Mouse (Mus musculus) adrenal gland, adult 18-20 months (tissue): ENCODE measurements around the gene Car6. TPM values are rescaled to one million over a fixed set of nuclear protein-coding genes. Genes with fewer than 3 reads are reported as not detected.

Experiments used
- DNase-seq, 2 experiments: peaks; one replicate each; pipeline ENCODE4 v3.0.0; 2021 to 2022; ENCODE audit warnings: low spot score in 2 of 2
- long read RNA-seq, 2 experiments: library from polyadenylated mRNA; stranded (forward); transcript quantifications; one replicate each; pipeline ENCODE4 v2.0.0; 2021
- total RNA-seq, 2 experiments: library from RNA; stranded (reverse); gene quantifications; 1 replicate in 1 of 2; 2 replicates in 1 of 2; pipeline ENCODE4 v1.2.3; 2021

The Car6 gene
- total RNA-seq = 1 to 10 TPM; 1.4 to 2.5 TPM
- long read RNA-seq, experiment 1 = 0 reads
- long read RNA-seq, experiment 2, partial matches to known transcripts = 0 of 1 reads
- long read RNA-seq, experiment 2, other reads (novel, unspliced or antisense) = 1 of 1 reads

DNA sequence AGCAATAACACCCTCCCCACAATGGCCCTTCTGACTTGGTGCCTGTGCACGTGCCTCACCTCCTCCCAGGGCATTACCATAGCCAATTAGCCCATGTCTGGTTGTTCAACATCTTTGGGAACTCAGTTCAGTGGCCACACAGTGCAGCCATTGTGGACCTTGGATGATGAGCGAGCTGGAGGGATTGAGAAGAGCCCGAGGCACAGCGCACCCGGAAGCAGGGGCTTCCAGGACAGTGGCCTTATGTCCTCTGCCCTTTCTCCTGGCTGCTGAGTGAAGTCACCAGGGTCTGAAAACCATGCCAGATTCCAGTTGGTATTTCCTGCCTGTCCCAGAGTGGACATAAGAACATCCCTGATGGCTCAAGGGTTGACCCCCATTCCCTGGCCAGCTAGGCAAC, at the start of gene Car6:
Gene Car6, minus strand, starts transcription at position 101 of the 400 bp plus-strand sequence.
- no peak for DNase-seq

GRCm38 (mm10) chr4:150249731-150250270, 48.7 kb upstream of the Car6 start:
- DNase-seq = no peak

DNA sequence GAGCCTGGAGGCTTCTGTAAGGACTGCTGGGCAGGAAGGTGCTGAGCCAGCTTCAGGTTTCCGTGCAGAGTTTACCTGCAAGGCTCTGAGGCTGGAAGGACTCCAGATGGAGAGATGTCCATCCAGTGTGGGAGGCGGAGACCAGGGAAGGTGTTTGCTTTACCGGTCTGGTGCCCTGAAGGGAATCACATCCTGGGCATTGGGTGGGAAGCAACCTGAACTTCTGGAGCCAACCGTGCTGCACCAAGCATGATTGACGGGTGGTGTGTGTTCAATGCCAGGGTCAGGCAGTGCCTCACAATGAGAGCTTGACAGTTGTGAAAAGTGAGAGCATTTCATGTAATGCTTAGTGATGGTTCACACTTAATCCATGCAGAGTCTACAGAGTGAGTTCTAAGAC, 47.8 kb upstream of the Car6 start:
- DNase-seq = no peak

DNA sequence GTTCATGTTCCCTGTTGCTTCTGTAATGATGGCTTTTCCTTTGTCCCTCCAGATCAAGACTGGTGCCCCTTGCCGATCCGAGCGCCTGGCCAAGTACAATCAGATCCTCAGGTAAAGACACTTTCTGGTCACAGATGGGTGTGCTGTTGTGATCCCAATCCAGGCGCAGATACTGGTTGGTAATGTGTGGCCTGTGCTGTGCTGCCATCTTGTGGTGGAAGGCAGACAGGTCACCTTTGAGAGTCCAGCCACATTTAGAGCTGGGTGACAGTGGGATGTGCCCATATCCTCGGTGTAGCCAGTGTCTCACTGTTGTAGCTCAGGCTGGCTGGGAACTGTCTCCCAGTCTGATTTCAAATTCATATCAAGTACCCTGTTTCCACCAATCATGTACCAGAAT, 46.9 kb upstream of the Car6 start:
- peak; percentile 69 to 70 for DNase-seq

DNA sequence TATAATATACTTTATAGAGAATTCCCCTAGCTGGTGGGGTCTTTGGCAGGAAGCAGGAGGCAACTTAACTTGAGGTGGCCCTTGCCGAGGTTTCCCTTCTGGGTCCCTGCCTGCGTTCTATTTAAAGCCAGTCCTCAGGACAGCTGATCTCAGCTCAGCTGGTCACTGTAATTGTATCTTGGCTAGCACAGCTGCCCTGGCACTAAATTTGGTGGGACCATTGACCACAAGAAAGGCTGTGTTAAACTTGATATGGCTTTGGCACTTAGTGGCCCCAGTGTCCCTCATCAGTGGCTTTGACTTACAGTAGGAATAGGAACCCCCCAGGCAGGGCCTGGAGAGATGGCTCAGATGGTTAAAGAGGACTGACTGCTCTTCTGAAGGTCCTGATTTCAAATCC, 44.7 kb upstream of the Car6 start:
- no peak for DNase-seq

DNA sequence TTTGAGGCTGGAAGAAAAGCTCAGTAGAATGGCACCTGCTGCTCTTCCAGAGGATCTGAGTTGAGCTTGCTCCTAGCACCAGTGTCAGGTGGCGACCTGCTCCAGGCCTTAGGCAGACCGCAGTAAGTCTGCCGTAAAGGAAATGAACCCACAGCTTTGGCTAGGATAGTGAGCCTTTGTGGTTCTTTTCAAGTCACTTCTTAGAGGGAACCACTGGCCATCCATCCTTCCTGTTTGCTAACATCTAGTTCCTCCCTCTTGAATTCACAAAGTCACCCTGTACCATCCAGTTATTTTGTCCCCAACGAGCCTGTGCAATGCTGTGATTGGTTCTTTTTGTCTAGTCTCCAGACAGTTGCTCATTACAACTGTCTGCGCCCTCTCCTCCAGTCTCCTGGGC, 41.6 kb upstream of the Car6 start:
- no peak for DNase-seq

GRCm38 (mm10) chr4:150241708-150242107, 40.6 kb upstream of the Car6 start:
- DNase-seq = no peak

DNA sequence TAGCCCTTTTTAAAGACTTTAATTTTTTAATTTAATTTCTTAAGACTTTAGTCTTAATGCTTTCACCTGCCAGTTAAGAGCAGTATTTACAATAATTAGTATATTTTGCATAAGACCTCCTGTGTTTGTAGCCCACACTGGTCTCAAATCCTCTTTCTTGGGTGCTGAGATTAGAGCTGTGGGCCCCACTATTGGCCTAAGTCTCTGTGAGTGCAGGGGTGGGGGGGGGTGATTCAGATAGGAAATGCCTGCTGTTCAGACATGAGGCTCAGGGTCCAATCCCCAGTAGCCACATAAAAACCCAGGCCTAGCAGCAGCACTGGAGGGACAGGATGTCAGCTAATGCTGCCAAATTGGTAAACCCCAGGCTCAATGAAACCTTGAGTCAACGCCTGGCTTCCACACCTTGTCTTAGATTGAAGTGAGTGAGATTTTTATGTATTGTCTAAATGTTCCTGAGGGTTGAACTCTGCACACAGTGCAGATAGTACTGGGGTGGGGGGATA, 39.3 kb upstream of the Car6 start:
- DNase-seq = no peak

- peak; percentile 43 to 50 for DNase-seq
These were observed 38.8 kb upstream of the Car6 start for GRCm38 (mm10) chr4:150239951-150240368.

- no peak for DNase-seq
These were observed 38.4 kb upstream of the Car6 start for GRCm38 (mm10) chr4:150239503-150239902.

DNA sequence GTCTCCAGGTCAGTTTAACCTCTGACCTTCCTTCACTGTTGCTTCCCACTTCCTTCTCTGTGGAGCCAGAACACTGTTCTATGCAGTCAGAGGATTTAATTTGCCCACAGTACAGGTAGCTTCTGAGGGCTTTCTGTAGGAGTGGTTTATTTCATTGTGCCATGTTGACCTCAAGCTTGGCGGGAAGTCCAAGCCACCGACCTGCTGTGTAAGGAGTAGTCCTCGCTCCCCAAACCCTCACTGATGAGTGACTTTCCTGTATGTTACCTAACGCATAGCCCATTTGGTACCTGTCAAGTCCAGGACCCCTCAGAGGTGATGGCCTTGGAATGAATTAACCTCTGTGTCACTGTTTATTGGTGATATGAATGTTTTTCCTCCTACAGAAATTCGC, 38.0 kb upstream of the Car6 start:
- no peak for DNase-seq

DNA sequence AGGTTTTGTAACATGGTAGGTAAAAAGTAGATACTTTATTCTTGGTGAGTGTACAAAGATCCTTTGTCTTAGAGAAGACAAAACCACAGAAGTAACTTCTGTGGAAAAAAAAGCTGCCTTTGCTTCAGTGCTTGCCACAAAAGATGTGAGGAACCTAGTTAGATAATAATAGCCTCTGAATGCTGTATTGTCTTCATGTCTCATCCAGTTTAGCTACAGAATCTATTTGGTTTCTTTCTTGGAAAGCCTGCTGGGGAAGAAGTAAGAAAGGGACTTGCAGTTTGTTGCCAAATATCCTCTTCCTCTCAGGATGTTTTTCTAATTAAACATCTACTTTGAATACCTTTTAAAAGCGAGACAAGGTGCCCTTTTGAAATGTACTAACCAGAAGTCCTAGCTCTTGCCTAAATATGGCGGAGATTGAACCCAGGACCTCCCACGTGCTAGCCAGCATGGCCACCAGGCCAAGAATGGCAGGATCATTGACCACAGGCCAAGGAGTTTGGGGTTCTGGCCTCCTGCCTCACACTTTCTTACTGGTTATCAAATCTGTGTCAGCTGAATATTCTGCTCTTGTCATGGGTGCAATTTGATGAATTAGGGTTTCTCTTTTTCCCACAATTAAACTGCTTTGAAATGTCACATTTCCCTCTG, 37.4 kb upstream of the Car6 start:
- DNase-seq = no peak

DNA sequence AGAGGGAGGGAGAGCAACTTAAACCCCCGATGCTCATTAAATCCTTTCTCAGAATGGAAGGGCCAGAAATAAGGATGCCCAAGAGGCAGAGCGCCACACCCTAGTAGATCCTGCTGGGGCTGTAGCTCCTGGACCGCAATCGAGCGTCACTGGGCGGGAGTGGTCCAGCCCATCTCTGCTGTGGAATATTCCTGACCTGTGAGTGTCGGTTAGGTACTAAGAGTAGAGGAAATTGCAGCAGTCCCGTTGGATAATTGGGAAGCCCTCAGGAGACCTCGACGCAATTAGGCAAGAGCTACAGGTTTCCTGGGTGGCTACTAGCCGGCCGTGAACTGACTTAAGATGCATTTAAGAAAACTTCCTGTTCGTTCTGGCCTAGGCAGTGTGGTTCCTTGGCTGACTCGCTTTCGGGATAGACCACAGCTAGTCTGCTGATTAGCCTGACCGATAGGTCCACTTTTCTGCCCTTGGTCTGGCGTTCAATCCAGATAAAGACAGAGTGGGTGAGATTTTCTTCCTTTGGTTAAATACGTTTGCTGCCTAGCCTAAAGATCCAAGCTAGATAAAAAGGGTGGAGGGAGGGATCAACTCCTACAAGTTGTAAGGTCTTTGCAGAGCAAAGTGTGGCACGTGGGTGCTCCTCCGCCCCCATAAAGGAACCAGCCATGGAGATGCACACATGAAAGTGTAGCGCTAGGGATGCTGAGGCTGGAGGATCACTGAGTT, 36.7 kb upstream of the Car6 start:
- DNase-seq = no peak

DNA sequence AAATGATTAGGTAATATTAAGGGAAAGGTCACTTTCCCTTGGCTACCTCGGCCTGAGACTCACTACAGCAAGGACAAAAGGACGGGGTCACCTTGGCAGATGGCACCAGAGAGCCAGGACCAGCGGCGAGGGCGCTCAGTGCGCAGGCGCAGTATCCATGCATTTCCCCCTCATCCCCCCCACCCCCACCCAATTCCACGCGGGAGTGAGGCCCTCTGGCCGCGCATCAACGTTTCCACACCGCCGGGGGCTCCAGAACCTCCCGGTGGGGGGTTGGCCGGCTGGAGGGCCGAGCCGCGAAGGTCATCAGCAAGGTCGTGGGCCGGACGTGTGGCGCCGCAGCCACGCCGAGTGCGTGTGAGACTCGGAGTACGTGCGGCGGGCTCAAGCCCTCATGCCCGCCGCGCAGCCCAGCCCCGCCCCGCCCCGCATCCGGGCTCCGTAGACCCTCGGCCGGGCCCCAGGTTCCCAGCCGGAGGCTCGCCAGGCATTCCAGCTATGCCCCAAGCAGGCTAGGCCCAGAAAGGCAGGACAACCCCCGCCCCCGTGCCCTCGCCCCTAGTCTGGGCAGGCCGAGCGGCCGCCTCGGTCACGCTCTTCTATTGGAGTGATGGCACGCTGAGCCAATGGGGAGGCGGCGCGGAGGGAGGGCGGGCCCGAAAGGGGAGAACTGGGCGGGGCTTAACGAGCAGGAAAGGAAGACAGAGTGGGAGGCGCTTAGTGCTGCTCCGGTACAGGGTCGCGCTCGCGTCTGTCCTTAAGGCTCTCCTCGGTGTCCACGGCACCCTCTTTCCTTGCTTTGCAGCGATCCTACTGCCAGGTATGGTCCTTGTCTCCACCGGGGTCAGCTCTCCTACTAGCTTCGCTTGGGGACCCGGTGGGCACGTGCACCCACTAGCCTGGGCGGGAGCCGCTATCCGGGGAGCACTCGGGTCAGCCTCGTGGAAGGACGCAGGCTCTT, 35.7 kb upstream of the Car6 start, which contains the start of gene Eno1:
Gene Eno1, plus strand, starts transcription at position 201 of the 961 bp plus-strand sequence.
- DNase-seq = peak; percentile 97

- no peak for DNase-seq
These were observed 34.9 kb upstream of the Car6 start for GRCm38 (mm10) chr4:150236031-150236430.

- no peak for DNase-seq
These were observed 34.5 kb upstream of the Car6 start for GRCm38 (mm10) chr4:150235585-150235984.

DNA sequence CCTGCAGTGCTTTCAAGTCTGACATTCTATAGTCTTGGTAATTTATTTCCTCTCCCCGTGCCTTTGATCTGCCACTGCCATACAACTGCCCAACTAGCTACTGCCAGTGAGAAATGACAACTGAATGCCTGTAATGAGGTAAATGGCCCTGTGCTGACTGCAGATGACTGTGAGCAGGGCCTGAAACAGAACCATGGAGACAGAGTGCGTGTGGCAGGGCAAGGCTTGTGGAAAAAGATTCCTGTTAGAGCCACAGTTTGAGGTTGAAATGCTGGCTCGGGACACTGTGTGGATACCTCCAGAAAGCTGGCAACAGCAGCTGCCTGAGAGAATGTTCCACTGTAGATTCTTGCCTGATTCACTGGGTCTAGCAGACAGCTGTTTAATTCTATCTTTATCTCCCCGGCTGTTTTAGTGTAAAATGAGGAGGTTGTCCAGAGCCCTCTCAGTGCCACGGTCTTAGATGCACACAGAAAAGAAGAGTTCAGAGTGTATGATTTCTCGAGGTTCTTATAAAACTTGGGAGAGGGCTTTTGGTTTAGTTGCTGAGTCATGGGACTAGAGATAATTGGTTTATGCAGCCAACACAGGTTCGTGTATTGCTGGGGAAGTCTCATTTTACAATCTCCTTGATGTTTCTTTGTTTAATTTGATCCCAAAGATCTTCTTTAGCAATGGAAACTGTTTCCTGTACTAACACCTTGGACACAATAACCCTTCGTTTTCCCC, 33.6 kb upstream of the Car6 start:
- no peak for DNase-seq

GRCm38 (mm10) chr4:150231871-150232270, 30.7 kb upstream of the Car6 start:
- no peak for DNase-seq

- DNase-seq = no peak
These were observed 29.6 kb upstream of the Car6 start for GRCm38 (mm10) chr4:150230460-150231407.
